Mouse (Mus musculus): ENCODE results near the gene Gm21882. TPM values are rescaled to one million over a fixed set of nuclear protein-coding genes. Genes with fewer than 3 reads are reported as not detected.

Gm21882 gene
- polyA plus RNA-seq (2015; fragmentation: Nextera tagmentation; extraction: Ambion mirVana): not detected in 2 replicates

GRCm38 (mm10) chrY:40381423-40381822 is at the start of gene Gm21882:
Gene Gm21882 (minus strand): TSS chrY:40381523.

Other genes with a start within 250 kb of the Gm21882 start
- gene Gm21865, start 64.6 kb downstream of the Gm21882 start, polyA plus RNA-seq (2015; fragmentation: Nextera tagmentation; extraction: Ambion mirVana): not detected in 2 replicates

All from urinary bladder, postnatal 0 days (tissue).